In genomic region chr5:140661875-140662643, GRCm38 (mm10) we compare ENCODE assay signal across 12 mouse cellular contexts. TPM values are rescaled to one million over a fixed set of nuclear protein-coding genes. Genes with fewer than 3 reads are reported as not detected.
DNase-seq lines count a peak whose midpoint lies in the region; ATAC-seq and TF ChIP-seq lines count a peak whose summit lies in the region.
"Had no signal": no experiment of that assay in that cellular context is flagged by ENCODE, and none has a peak within 500 bp of the region (broad histone marks: within the 10 kb centered on the region; RNA-seq: fewer than 3 reads in every experiment).

No protein-coding gene starts in this region.

- no peak for ATAC-seq in lung, embryonic 14.5 days (ENCODE audit: insufficient read depth)
- ATAC-seq in forebrain, embryonic 14.5 days: no peak

- H3K9me3 ChIP-seq in lung, embryonic 14.5 days (ENCODE audit: low read depth, low read length): no peaks in the 10 kb centered on the region
- H3K9me3 ChIP-seq in forebrain, embryonic 14.5 days (replicated peaks; ENCODE audit: control insufficient read depth, low read length): no peaks in the 10 kb centered on the region

- no peaks in the 10 kb centered on the region for H3K36me3 ChIP-seq in lung, embryonic 14.5 days (ENCODE audit: insufficient read depth)
- peaks cover 9% of the 10 kb centered on the region for H3K36me3 ChIP-seq in forebrain, embryonic 14.5 days (ENCODE audit: control insufficient read depth, insufficient read depth, low read length)

- H3K4me3 ChIP-seq in lung, embryonic 14.5 days (ENCODE audit: low read depth, low read length): no peak overlapping the region
- no peak overlapping the region for H3K4me3 ChIP-seq in forebrain, embryonic 14.5 days (ENCODE audit: low read depth, low read length)

- H3K9ac ChIP-seq in lung, embryonic 14.5 days: 0 out of 2 replicates have a peak overlapping the region, but pooled peaks have one; percentile 14
- peak overlapping the region; percentile 36; the same call in 1 of the 2 replicates for H3K9ac ChIP-seq in forebrain, embryonic 14.5 days (ENCODE audit: low read length)
- H3K9ac ChIP-seq: liver, embryonic 14.5 days had no signal

- no peaks in the 10 kb centered on the region for H3K27me3 ChIP-seq in lung, embryonic 14.5 days (ENCODE audit: insufficient read depth, low read length)
- no peaks in the 10 kb centered on the region for H3K27me3 ChIP-seq in forebrain, embryonic 14.5 days (replicated peaks; ENCODE audit: control insufficient read depth, insufficient read depth, low read length)

- DNase-seq in frontal cortex, adult 2 months (ENCODE audit: extremely low spot score in 1 of 2, low spot score in 1 of 2): peak; percentile 49 to 77
- no peak for DNase-seq in frontal cortex, postnatal 10 days (ENCODE audit: low spot score in 2 of 2)
- no peak for DNase-seq in lung, embryonic 14.5 days
- DNase-seq in lung, postnatal 14 days: no peak
- no peak for DNase-seq in forebrain, embryonic 14.5 days (ENCODE audit: low spot score)
- peak; percentile 68 to 69 for DNase-seq in right cerebral cortex, adult 2 months (ENCODE audit: low spot score in 2 of 2)
- DNase-seq in adipocyte (ENCODE audit: low spot score): no peak
- no peak for DNase-seq in kidney, postnatal 10 days
- DNase-seq: cerebellum, postnatal 25 days; gastrocnemius, postnatal 25 days had no signal

- H3K4me1 ChIP-seq in lung, embryonic 14.5 days (ENCODE audit: insufficient read depth): no peaks in the 10 kb centered on the region
- peaks cover 41% of the 10 kb centered on the region for H3K4me1 ChIP-seq in forebrain, embryonic 14.5 days (ENCODE audit: control insufficient read depth, insufficient read depth, low read length)

- H3K27ac ChIP-seq in lung, embryonic 14.5 days (ENCODE audit: low read depth): no peak overlapping the region
- peak overlapping the region; percentile 90 for H3K27ac ChIP-seq in forebrain, embryonic 14.5 days (ENCODE audit: low read depth, low read length)
- H3K27ac ChIP-seq: kidney, postnatal 0 days; liver, embryonic 14.5 days had no signal

- WGBS in lung, embryonic 14.5 days: 57% methylated on average over 12 of the region's 12 CpGs
- WGBS in forebrain, embryonic 14.5 days: 40% methylated on average over 12 of the region's 12 CpGs

- no peak overlapping the region for H3K4me2 ChIP-seq in lung, embryonic 14.5 days
- H3K4me2 ChIP-seq in forebrain, embryonic 14.5 days (ENCODE audit: low read length): no peak overlapping the region

- TF ChIP-seq CTCF in lung, embryonic 14.5 days (IDR thresholded peaks at IDR 0.05; ENCODE audit: low read depth): no peak

RNA-seq across cellular contexts. Expression of gene Ttyh3, which starts 13.2 kb away (rescaled TPM):
- 137 and 141 TPM in 2 replicates for polyA plus RNA-seq in frontal cortex, adult 2 months (2012; rRNA removed)
- 56.4 and 61.6 TPM in 2 replicates for polyA plus RNA-seq in lung, embryonic 14.5 days (2014; fragmentation: Nextera tagmentation; extraction: Ambion mirVana)
- 65.8 and 72.3 TPM in 2 replicates for polyA plus RNA-seq in forebrain, embryonic 14.5 days (2014; fragmentation: Nextera tagmentation; extraction: Ambion mirVana)

RNA-seq across cellular contexts. Expression of gene Iqce, which starts 40.1 kb away (rescaled TPM):
- 47.7 and 60.0 TPM in 2 replicates for polyA plus RNA-seq in frontal cortex, adult 2 months (2012; rRNA removed)
- 21.1 and 25.5 TPM in 2 replicates for polyA plus RNA-seq in lung, embryonic 14.5 days (2014; fragmentation: Nextera tagmentation; extraction: Ambion mirVana)
- polyA plus RNA-seq in forebrain, embryonic 14.5 days (2014; fragmentation: Nextera tagmentation; extraction: Ambion mirVana): 13.4 and 18.9 TPM in 2 replicates

RNA-seq across cellular contexts. Expression of gene Brat1, which starts 42.8 kb away (rescaled TPM):
- polyA plus RNA-seq in frontal cortex, adult 2 months (2012; rRNA removed): 23.2 and 23.5 TPM in 2 replicates
- polyA plus RNA-seq in lung, embryonic 14.5 days (2014; fragmentation: Nextera tagmentation; extraction: Ambion mirVana): 19.8 and 21.2 TPM in 2 replicates
- 14.3 and 19.8 TPM in 2 replicates for polyA plus RNA-seq in forebrain, embryonic 14.5 days (2014; fragmentation: Nextera tagmentation; extraction: Ambion mirVana)

RNA-seq across cellular contexts. Expression of gene Lfng, which starts 54.9 kb away (rescaled TPM):
- 28.7 and 36.2 TPM in 2 replicates for polyA plus RNA-seq in frontal cortex, adult 2 months (2012; rRNA removed)
- 20.5 and 22.0 TPM in 2 replicates for polyA plus RNA-seq in lung, embryonic 14.5 days (2014; fragmentation: Nextera tagmentation; extraction: Ambion mirVana)
- 30.9 TPM in 2 replicates for polyA plus RNA-seq in forebrain, embryonic 14.5 days (2014; fragmentation: Nextera tagmentation; extraction: Ambion mirVana)

Comparison
In these comparisons a context has a peak if more than half of its experiments do, and no peak if none do; other contexts are left out.
1. DNase-seq: peak in frontal cortex, adult 2 months (2 of 2) and right cerebral cortex, adult 2 months (2 of 2); none in frontal cortex, postnatal 10 days (0 of 2), lung, embryonic 14.5 days (single experiment), lung, postnatal 14 days (single experiment), forebrain, embryonic 14.5 days (single experiment), adipocyte (single experiment) and kidney, postnatal 10 days (single experiment).